Mouse (Mus musculus) midbrain, embryonic 12.5 days (tissue): Measurements from ENCODE around the gene Nr3c2. TPM values are rescaled to one million over a fixed set of nuclear protein-coding genes. Genes with fewer than 3 reads are reported as not detected.
A peak's percentile ranks its signal among the peaks of the same experiment; 100 is the strongest.

Experiments
- ATAC-seq: fragments of 200-750 bp; cut with Nextera tagmentation; 2 replicates; pipeline ENCODE4 v1.8.0; 2017; ENCODE audit warnings: low read depth, moderate TSS enrichment, moderate library complexity; ENCODE audit not compliant: low FRiP score
- H3K27ac ChIP-seq: fragments of 300-500 bp; sonication (generic); replicated peaks from 2 replicates; pipeline ENCODE4 v1.5.1; 2016; ENCODE audit warnings: mild to moderate bottlenecking
- H3K27me3 ChIP-seq: fragments of 300-500 bp; sonication (generic); 2 replicates; pipeline ENCODE4 v1.6.1; 2016; ENCODE audit warnings: mild to moderate bottlenecking
- H3K36me3 ChIP-seq: fragments of 300-500 bp; sonication (generic); 2 replicates; pipeline ENCODE4 v1.6.1; 2016
- H3K4me1 ChIP-seq: fragments of 300-500 bp; sonication (generic); 2 replicates; pipeline ENCODE4 v1.6.1; 2016
- H3K4me2 ChIP-seq: fragments of 300-500 bp; sonication (generic); replicated peaks from 2 replicates; pipeline ENCODE4 v1.6.1; 2016; ENCODE audit warnings: mild to moderate bottlenecking, moderate library complexity
- H3K4me3 ChIP-seq: fragments of 300-500 bp; sonication (generic); 2 replicates; pipeline ENCODE4 v1.5.1; 2016; ENCODE audit warnings: mild to moderate bottlenecking
- H3K9ac ChIP-seq: fragments of 300-500 bp; sonication (generic); replicated peaks from 2 replicates; pipeline ENCODE4 v1.6.1; 2016; ENCODE audit warnings: mild to moderate bottlenecking, moderate library complexity
- H3K9me3 ChIP-seq: fragments of 300-500 bp; sonication (generic); 2 replicates; pipeline ENCODE4 v1.6.1; 2016; ENCODE audit warnings: mild to moderate bottlenecking
- WGBS: fragments of 180-500 bp; shearing (Covaris S2); methylation state at CpG from one replicate; pipeline ENCODE4 v1.1.7; 2016; 5-methylcytosine and 5-hydroxymethylcytosine counted together
- polyA plus RNA-seq: library from polyadenylated mRNA; unstranded; fragments of >200 nt; fragmentation: Nextera tagmentation; extraction: Ambion mirVana; gene quantifications from 2 replicates; pipeline ENCODE4 v1.2.1, GENCODE M21; 2016

The Nr3c2 gene
- polyA plus RNA-seq, 1 experiment from 2014 or later = 0.98 TPM

- H3K4me1 ChIP-seq = no peaks in the 10 kb centered on the region
- H3K9me3 ChIP-seq = no peaks in the 10 kb centered on the region
- H3K36me3 ChIP-seq = no peaks in the 10 kb centered on the region
- no peak for ATAC-seq
- H3K27me3 ChIP-seq = no peaks in the 10 kb centered on the region
- H3K27ac ChIP-seq = no peak overlapping the region
- H3K9ac ChIP-seq = no peak overlapping the region
- no peak overlapping the region for H3K4me2 ChIP-seq
- H3K4me3 ChIP-seq = no peak overlapping the region
- 88% methylated on average over 3 of the region's 3 CpGs for WGBS
Measured at GRCm38 (mm10) chr8:77232411-77232810, 333.2 kb downstream of the Nr3c2 start.

GRCm38 (mm10) chr8:77236701-77237100 is 337.5 kb downstream of the Nr3c2 start:
- no peak overlapping the region for H3K27ac ChIP-seq
- WGBS = 84% methylated on average over 1 of the region's 1 CpGs
- H3K9me3 ChIP-seq = no peaks in the 10 kb centered on the region
- no peaks in the 10 kb centered on the region for H3K27me3 ChIP-seq
- no peak overlapping the region for H3K4me3 ChIP-seq
- no peaks in the 10 kb centered on the region for H3K4me1 ChIP-seq
- no peaks in the 10 kb centered on the region for H3K36me3 ChIP-seq
- H3K4me2 ChIP-seq = no peak overlapping the region
- no peak overlapping the region for H3K9ac ChIP-seq
- no peak for ATAC-seq

GRCm38 (mm10) chr8:77239462-77239861 is 340.2 kb downstream of the Nr3c2 start:
- Histone ChIP-seq H3K9ac (no peak overlapping the region), H3K27me3 (no peaks in the 10 kb centered on the region), H3K4me3 (no peak overlapping the region), H3K4me2 (no peak overlapping the region), H3K27ac (no peak overlapping the region), H3K9me3 (no peaks in the 10 kb centered on the region), H3K4me1 (no peaks in the 10 kb centered on the region), H3K36me3 (no peaks in the 10 kb centered on the region)
- no peak for ATAC-seq

GRCm38 (mm10) chr8:77241381-77241780 is 342.1 kb downstream of the Nr3c2 start:
- no peak overlapping the region for H3K27ac ChIP-seq
- H3K4me2 ChIP-seq = no peak overlapping the region
- no peaks in the 10 kb centered on the region for H3K36me3 ChIP-seq
- H3K9ac ChIP-seq = no peak overlapping the region
- H3K9me3 ChIP-seq = no peaks in the 10 kb centered on the region
- WGBS = 89% methylated on average over 3 of the region's 3 CpGs
- H3K4me1 ChIP-seq = no peaks in the 10 kb centered on the region
- no peaks in the 10 kb centered on the region for H3K27me3 ChIP-seq
- no peak overlapping the region for H3K4me3 ChIP-seq
- ATAC-seq = no peak

GRCm38 (mm10) chr8:77250094-77250493 is 350.9 kb downstream of the Nr3c2 start:
- no peaks in the 10 kb centered on the region for H3K36me3 ChIP-seq
- no peak overlapping the region for H3K4me2 ChIP-seq
- 80% methylated on average over 3 of the region's 3 CpGs for WGBS
- no peak overlapping the region for H3K9ac ChIP-seq
- H3K27me3 ChIP-seq = no peaks in the 10 kb centered on the region
- ATAC-seq = no peak
- no peak overlapping the region for H3K4me3 ChIP-seq
- no peaks in the 10 kb centered on the region; the same call in 1 of the 2 replicates for H3K9me3 ChIP-seq
- H3K4me1 ChIP-seq = no peaks in the 10 kb centered on the region
- no peak overlapping the region for H3K27ac ChIP-seq

- ATAC-seq = no peak
- no peaks in the 10 kb centered on the region for H3K27me3 ChIP-seq
- no peak overlapping the region for H3K27ac ChIP-seq
- no peak overlapping the region for H3K4me3 ChIP-seq
- no peaks in the 10 kb centered on the region; the same call in 1 of the 2 replicates for H3K9me3 ChIP-seq
- no peak overlapping the region for H3K9ac ChIP-seq
- H3K4me2 ChIP-seq = no peak overlapping the region
- H3K4me1 ChIP-seq = no peaks in the 10 kb centered on the region
- WGBS = 91% methylated on average over 5 of the region's 5 CpGs
- H3K36me3 ChIP-seq = no peaks in the 10 kb centered on the region
Measured at GRCm38 (mm10) chr8:77251134-77251533, 351.9 kb downstream of the Nr3c2 start.

GRCm38 (mm10) chr8:77254466-77254865 is 355.2 kb downstream of the Nr3c2 start:
- Histone ChIP-seq H3K27ac (no peak overlapping the region), H3K36me3 (no peaks in the 10 kb centered on the region), H3K4me2 (no peak overlapping the region), H3K9me3 (no peaks in the 10 kb centered on the region), H3K9ac (no peak overlapping the region), H3K4me1 (no peaks in the 10 kb centered on the region), H3K27me3 (no peaks in the 10 kb centered on the region), H3K4me3 (no peak overlapping the region)
- no peak for ATAC-seq
- WGBS = 80% methylated on average over 5 of the region's 5 CpGs

GRCm38 (mm10) chr8:77256450-77257084 is 357.3 kb downstream of the Nr3c2 start:
- H3K9me3 ChIP-seq = no peaks in the 10 kb centered on the region
- no peak overlapping the region for H3K27ac ChIP-seq
- no peaks in the 10 kb centered on the region for H3K27me3 ChIP-seq
- no peak overlapping the region for H3K9ac ChIP-seq
- WGBS = 96% methylated on average over 5 of the region's 5 CpGs
- no peaks in the 10 kb centered on the region for H3K36me3 ChIP-seq
- no peak overlapping the region for H3K4me3 ChIP-seq
- ATAC-seq = no peak
- H3K4me2 ChIP-seq = no peak overlapping the region
- no peaks in the 10 kb centered on the region for H3K4me1 ChIP-seq

- no peak overlapping the region for H3K27ac ChIP-seq
- WGBS = 97% methylated on average over 12 of the region's 12 CpGs
- H3K9me3 ChIP-seq = no peaks in the 10 kb centered on the region
- ATAC-seq = no peak
- no peak overlapping the region for H3K9ac ChIP-seq
- H3K36me3 ChIP-seq = no peaks in the 10 kb centered on the region
- no peak overlapping the region for H3K4me2 ChIP-seq
- no peak overlapping the region for H3K4me3 ChIP-seq
- H3K27me3 ChIP-seq = no peaks in the 10 kb centered on the region
- H3K4me1 ChIP-seq = no peaks in the 10 kb centered on the region
Measured at GRCm38 (mm10) chr8:77257085-77257451, 357.8 kb downstream of the Nr3c2 start.

GRCm38 (mm10) chr8:77261215-77261614 is 362.0 kb downstream of the Nr3c2 start:
- H3K4me1 ChIP-seq = no peaks in the 10 kb centered on the region
- WGBS = 96% methylated on average over 6 of the region's 6 CpGs
- no peaks in the 10 kb centered on the region for H3K9me3 ChIP-seq
- H3K27me3 ChIP-seq = no peaks in the 10 kb centered on the region
- no peak overlapping the region for H3K4me3 ChIP-seq
- no peaks in the 10 kb centered on the region for H3K36me3 ChIP-seq
- no peak for ATAC-seq
- no peak overlapping the region for H3K27ac ChIP-seq
- no peak overlapping the region for H3K9ac ChIP-seq
- H3K4me2 ChIP-seq = no peak overlapping the region

- no peaks in the 10 kb centered on the region for H3K9me3 ChIP-seq
- 88% methylated on average over 12 of the region's 12 CpGs for WGBS
- ATAC-seq = no peak
- H3K9ac ChIP-seq = no peak overlapping the region
- H3K27me3 ChIP-seq = no peaks in the 10 kb centered on the region
- H3K36me3 ChIP-seq = no peaks in the 10 kb centered on the region
- no peaks in the 10 kb centered on the region for H3K4me1 ChIP-seq
- H3K4me2 ChIP-seq = no peak overlapping the region
- H3K27ac ChIP-seq = no peak overlapping the region
- no peak overlapping the region for H3K4me3 ChIP-seq
Measured at GRCm38 (mm10) chr8:77262216-77263009, 363.2 kb downstream of the Nr3c2 start.

- Histone ChIP-seq H3K27ac (no peak overlapping the region), H3K27me3 (no peaks in the 10 kb centered on the region), H3K4me2 (no peak overlapping the region), H3K4me1 (peaks cover 3% of the 10 kb centered on the region; the same call in 1 of the 2 replicates), H3K9me3 (no peaks in the 10 kb centered on the region), H3K4me3 (no peak overlapping the region), H3K36me3 (no peaks in the 10 kb centered on the region), H3K9ac (no peak overlapping the region)
- WGBS = 29% methylated on average over 1 of the region's 1 CpGs
- peak; percentile 48; the same call in 1 of the 2 replicates for ATAC-seq
Measured at GRCm38 (mm10) chr8:77267941-77268405, 368.7 kb downstream of the Nr3c2 start.
